Mouse (Mus musculus): ENCODE measurements around the gene Hes2. TPM values are rescaled to one million over a fixed set of nuclear protein-coding genes. Genes with fewer than 3 reads are reported as not detected.

The Hes2 gene
- polyA plus RNA-seq (2011; ENCODE audit: insufficient read depth, insufficient read length, low replicate concordance, missing spikeins), result not detected in 2 replicates

- H3K27ac ChIP-seq (ENCODE audit: control insufficient read depth, insufficient read depth, low read depth, low read length, poor library complexity), result no peak within 1 kb of the TSS
- peak within 1 kb of the TSS; percentile 26 for H3K4me3 ChIP-seq (replicated peaks; ENCODE audit: control insufficient read depth, low read depth, low read length)
- WGBS, result 3% methylated on average over 35 of the region's 35 CpGs
- TF ChIP-seq POLR2A (IDR thresholded peaks at IDR 0.05; ENCODE audit: borderline replicate concordance, control insufficient read depth, low read depth, low read length) (no peak), CTCF (IDR thresholded peaks at IDR 0.05; ENCODE audit: control insufficient read depth, insufficient read depth, low read length) (no peak)
- H3K4me1 ChIP-seq (ENCODE audit: control insufficient read depth, insufficient read depth, low read length), result no peaks in the 10 kb centered on the region; the same call in 1 of the 2 replicates
Measured at GRCm38 (mm10) chr4:152158585-152159284, at the start of gene Hes2. Hes2 (plus strand) TSS chr4:152158867.

DNA sequence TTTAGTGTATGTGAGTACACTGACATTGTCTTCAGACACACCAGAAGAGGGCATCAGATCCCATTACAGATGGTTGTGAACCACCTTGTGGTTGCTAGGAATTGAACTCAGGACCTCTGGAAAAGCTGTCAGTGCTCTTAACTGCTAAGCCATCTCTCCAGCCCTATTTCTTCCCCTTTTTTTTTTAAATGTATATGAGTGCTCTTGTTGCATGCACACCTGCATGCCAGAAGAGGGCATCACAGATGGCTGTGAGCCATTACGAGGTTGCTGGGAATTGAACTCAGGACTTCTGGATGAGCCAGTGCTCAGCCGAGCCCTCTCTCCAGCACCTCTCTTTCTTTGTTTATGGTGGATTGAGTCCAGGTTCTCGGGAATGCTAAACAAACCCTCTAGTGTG is 49.2 kb upstream of the Hes2 start:
- TF ChIP-seq POLR2A (IDR thresholded peaks at IDR 0.05; ENCODE audit: borderline replicate concordance, control insufficient read depth, low read depth, low read length), result no peak
- TF ChIP-seq CTCF (IDR thresholded peaks at IDR 0.05; ENCODE audit: control insufficient read depth, insufficient read depth, low read length), result no peak
- H3K27ac ChIP-seq (ENCODE audit: control insufficient read depth, insufficient read depth, low read depth, low read length, poor library complexity), result no peak overlapping the region
- 78% methylated on average over 3 of the region's 3 CpGs for WGBS
- H3K4me1 ChIP-seq (ENCODE audit: control insufficient read depth, insufficient read depth, low read length), result no peaks in the 10 kb centered on the region; the same call in none of the 2 replicates
- no peak overlapping the region for H3K4me3 ChIP-seq (replicated peaks; ENCODE audit: control insufficient read depth, low read depth, low read length)

GRCm38 (mm10) chr4:152110689-152111088 is 48.0 kb upstream of the Hes2 start:
- H3K4me3 ChIP-seq (replicated peaks; ENCODE audit: control insufficient read depth, low read depth, low read length), result no peak overlapping the region
- peak overlapping the region; percentile 13; the same call in 1 of the 2 replicates for H3K27ac ChIP-seq (ENCODE audit: control insufficient read depth, insufficient read depth, low read depth, low read length, poor library complexity)
- H3K4me1 ChIP-seq (ENCODE audit: control insufficient read depth, insufficient read depth, low read length), result no peaks in the 10 kb centered on the region; the same call in none of the 2 replicates
- TF ChIP-seq CTCF (IDR thresholded peaks at IDR 0.05; ENCODE audit: control insufficient read depth, insufficient read depth, low read length) (no peak), POLR2A (IDR thresholded peaks at IDR 0.05; ENCODE audit: borderline replicate concordance, control insufficient read depth, low read depth, low read length) (no peak)
- WGBS, result 61% methylated on average over 4 of the region's 4 CpGs

DNA sequence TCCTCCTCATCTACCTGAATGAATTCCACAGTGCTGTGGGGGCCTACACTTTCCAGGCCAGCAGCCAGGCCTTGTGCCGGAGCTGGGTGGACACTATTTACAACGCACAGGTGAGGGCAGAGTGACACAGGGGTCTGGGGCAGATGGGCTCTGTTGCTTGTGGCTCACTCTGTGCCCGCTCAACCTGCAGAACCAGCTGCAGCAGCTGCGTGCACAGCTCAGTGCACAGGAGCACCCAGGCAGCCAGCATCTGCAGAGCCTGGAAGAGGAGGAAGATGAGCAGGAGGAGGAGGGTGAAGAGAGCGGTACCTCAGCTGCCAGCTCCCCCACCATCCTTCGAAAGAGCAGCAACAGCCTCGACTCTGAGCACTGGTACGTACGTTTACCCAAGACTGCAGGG is 46.3 kb upstream of the Hes2 start:
- Histone ChIP-seq H3K27ac (ENCODE audit: control insufficient read depth, insufficient read depth, low read depth, low read length, poor library complexity) (no peak overlapping the region), H3K4me1 (ENCODE audit: control insufficient read depth, insufficient read depth, low read length) (no peaks in the 10 kb centered on the region; the same call in none of the 2 replicates), H3K4me3 (replicated peaks; ENCODE audit: control insufficient read depth, low read depth, low read length) (no peak overlapping the region)
- 88% methylated on average over 9 of the region's 9 CpGs for WGBS
- TF ChIP-seq POLR2A (IDR thresholded peaks at IDR 0.05; ENCODE audit: borderline replicate concordance, control insufficient read depth, low read depth, low read length), result no peak
- no peak for TF ChIP-seq CTCF (IDR thresholded peaks at IDR 0.05; ENCODE audit: control insufficient read depth, insufficient read depth, low read length)

DNA sequence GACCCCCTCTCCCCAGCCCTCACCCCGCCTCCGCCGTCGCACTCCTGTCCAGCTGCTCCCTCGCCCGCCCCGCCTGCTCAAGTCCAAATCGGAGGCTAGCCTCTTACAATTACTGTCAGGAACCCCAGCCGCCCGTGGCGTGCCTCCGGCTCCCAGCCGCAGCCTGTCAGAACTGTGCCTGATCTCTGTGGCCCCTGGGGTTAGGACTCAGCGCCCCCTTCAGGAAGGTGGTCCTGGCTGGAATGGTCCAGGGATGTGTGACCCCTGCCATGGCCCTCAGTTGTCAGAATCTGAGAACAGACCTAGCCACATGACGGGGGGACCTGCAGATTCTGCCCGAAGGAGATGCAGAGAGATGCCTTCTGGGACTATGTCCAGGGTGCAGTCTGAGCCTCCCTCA is 44.6 kb upstream of the Hes2 start:
- WGBS, result 92% methylated on average over 16 of the region's 16 CpGs
- Histone ChIP-seq H3K27ac (ENCODE audit: control insufficient read depth, insufficient read depth, low read depth, low read length, poor library complexity) (no peak overlapping the region), H3K4me1 (ENCODE audit: control insufficient read depth, insufficient read depth, low read length) (no peaks in the 10 kb centered on the region; the same call in 1 of the 2 replicates), H3K4me3 (replicated peaks; ENCODE audit: control insufficient read depth, low read depth, low read length) (no peak overlapping the region)
- TF ChIP-seq POLR2A (IDR thresholded peaks at IDR 0.05; ENCODE audit: borderline replicate concordance, control insufficient read depth, low read depth, low read length), result no peak
- TF ChIP-seq CTCF (IDR thresholded peaks at IDR 0.05; ENCODE audit: control insufficient read depth, insufficient read depth, low read length), result no peak

GRCm38 (mm10) chr4:152115921-152116612 is 42.6 kb upstream of the Hes2 start, which contains the start of gene Tnfrsf25:
Tnfrsf25 (plus strand) TSS chr4:152115934.
- Histone ChIP-seq H3K4me1 (ENCODE audit: control insufficient read depth, insufficient read depth, low read length) (no peaks in the 10 kb centered on the region), H3K4me3 (replicated peaks; ENCODE audit: control insufficient read depth, low read depth, low read length) (no peak within 1 kb of the TSS), H3K27ac (ENCODE audit: control insufficient read depth, insufficient read depth, low read depth, low read length, poor library complexity) (peak within 1 kb of the TSS; percentile 15; the same call in 1 of the 2 replicates)
- WGBS, result 2% methylated on average over 30 of the region's 30 CpGs
- TF ChIP-seq CTCF (IDR thresholded peaks at IDR 0.05; ENCODE audit: control insufficient read depth, insufficient read depth, low read length) (no peak), POLR2A (IDR thresholded peaks at IDR 0.05; ENCODE audit: borderline replicate concordance, control insufficient read depth, low read depth, low read length) (no peak)

DNA sequence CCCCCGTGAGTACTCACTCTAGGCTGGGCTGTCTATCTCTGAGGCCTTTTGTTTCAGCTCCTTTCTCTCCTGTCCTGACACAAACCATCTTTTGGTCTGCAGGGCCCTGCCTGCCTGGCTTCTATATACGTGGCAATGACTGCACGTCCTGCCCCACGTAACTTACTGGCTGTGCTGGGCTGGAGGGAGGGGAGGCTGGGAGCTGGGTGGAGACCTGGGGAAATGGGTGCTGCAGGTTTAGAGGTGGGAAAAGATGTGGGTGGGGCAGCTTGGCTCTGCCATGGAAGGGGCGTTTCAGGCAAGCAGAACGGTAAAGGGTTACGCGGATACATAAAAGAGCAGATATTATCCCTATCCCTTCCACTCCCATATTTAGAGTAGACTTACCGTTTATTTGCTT is 41.1 kb upstream of the Hes2 start:
- TF ChIP-seq CTCF (IDR thresholded peaks at IDR 0.05; ENCODE audit: control insufficient read depth, insufficient read depth, low read length) (no peak), POLR2A (IDR thresholded peaks at IDR 0.05; ENCODE audit: borderline replicate concordance, control insufficient read depth, low read depth, low read length) (no peak)
- WGBS, result 82% methylated on average over 9 of the region's 9 CpGs
- H3K27ac ChIP-seq (ENCODE audit: control insufficient read depth, insufficient read depth, low read depth, low read length, poor library complexity), result no peak overlapping the region

More for the DNA sequence above, 41.1 kb upstream of the Hes2 start:
- no peak overlapping the region for H3K4me3 ChIP-seq (replicated peaks; ENCODE audit: control insufficient read depth, low read depth, low read length)
- no peaks in the 10 kb centered on the region for H3K4me1 ChIP-seq (ENCODE audit: control insufficient read depth, insufficient read depth, low read length)

Measured in bone marrow, adult 2 months (tissue).